Mouse (Mus musculus) frontal cortex, postnatal 10 days (tissue): Measurements from ENCODE around the gene Gng12.
"Not testable (repeated sequence)": the region's sequence is repeated elsewhere in the genome, so short reads cannot be mapped to it uniquely, and the experiment has no call there.

Experiments used
- DNase-seq, 2 experiments: peaks; one replicate each; pipeline ENCODE4 v3.0.0; 2022; ENCODE audit warnings: low spot score in 2 of 2, mixed read lengths in 1 of 2

The Gng12 gene

GRCm38 (mm10) chr6:67029312-67029950, 133.2 kb downstream of the Gng12 start:
- DNase-seq = no peak

GRCm38 (mm10) chr6:67029987-67030386, 133.8 kb downstream of the Gng12 start:
- no peak for DNase-seq

GRCm38 (mm10) chr6:67030416-67030815, 134.2 kb downstream of the Gng12 start:
- DNase-seq = no peak

- no peak for DNase-seq
These were observed 134.6 kb downstream of the Gng12 start for GRCm38 (mm10) chr6:67030846-67031245.

GRCm38 (mm10) chr6:67032551-67032950, 136.4 kb downstream of the Gng12 start:
- DNase-seq = not testable (repeated sequence)

GRCm38 (mm10) chr6:67032972-67033371, 136.8 kb downstream of the Gng12 start:
- DNase-seq = not testable (repeated sequence)

GRCm38 (mm10) chr6:67033604-67034003, 137.4 kb downstream of the Gng12 start:
- no peak for DNase-seq

GRCm38 (mm10) chr6:67034331-67035130, 138.3 kb downstream of the Gng12 start:
- no peak for DNase-seq

- DNase-seq = no peak
These were observed 139.4 kb downstream of the Gng12 start for GRCm38 (mm10) chr6:67035388-67036299.

- peak; percentile 68 to 76 for DNase-seq
These were observed 140.2 kb downstream of the Gng12 start for GRCm38 (mm10) chr6:67036356-67036811.

GRCm38 (mm10) chr6:67036837-67037628, 140.8 kb downstream of the Gng12 start, which contains the start of gene Gadd45a:
Gene Gadd45a, minus strand, starts transcription at chr6:67037457.
- peak; percentile 88 to 89 for DNase-seq

- no peak for DNase-seq
These were observed 142.8 kb downstream of the Gng12 start for GRCm38 (mm10) chr6:67038964-67039363.

GRCm38 (mm10) chr6:67040904-67041410, 144.8 kb downstream of the Gng12 start:
- no peak for DNase-seq

- DNase-seq = no peak
These were observed 149.2 kb downstream of the Gng12 start for GRCm38 (mm10) chr6:67045424-67045823.

- DNase-seq = no peak
These were observed 150.7 kb downstream of the Gng12 start for GRCm38 (mm10) chr6:67046937-67047336.

GRCm38 (mm10) chr6:67048052-67048691, 152.0 kb downstream of the Gng12 start:
- DNase-seq = no peak

- DNase-seq = no peak
These were observed 152.9 kb downstream of the Gng12 start for GRCm38 (mm10) chr6:67048880-67049694.

GRCm38 (mm10) chr6:67049695-67050038, 153.5 kb downstream of the Gng12 start:
- DNase-seq = no peak

GRCm38 (mm10) chr6:67050063-67050462, 153.9 kb downstream of the Gng12 start:
- DNase-seq = no peak
